Mouse (Mus musculus) MEL (cell line): ENCODE measurements at regions not wholly inside any gene's neighbourhood (a gene's known extent, or its start where the extent isn't known, plus 50 kb on each side); places are given as distances from the start of the nearest gene placed in this dataset.

ENCODE experiments used
- DNase-seq: peaks from one replicate; pipeline ENCODE4 v3.0.0; 2011; ENCODE audit warnings: low read depth, low spot score
- H3K27ac ChIP-seq: 2 replicates; pipeline ENCODE4 v1.5.1; 2012; ENCODE audit warnings: low read depth, mild to moderate bottlenecking, control low read depth, low read length, moderate library complexity; ENCODE audit not compliant: control insufficient read depth
- H3K27me3 ChIP-seq, 2 experiments: fragments of 150-350 bp in 1 of 2; sonication (generic) in 1 of 2; 2 replicates each; pipeline ENCODE4 v1.6.1; 2012; ENCODE audit warnings: low read length in 2 of 2, mild to moderate bottlenecking in 2 of 2, improper control_type of control experiment in 1 of 2, moderate library complexity in 1 of 2; ENCODE audit not compliant: insufficient read depth in 2 of 2, control insufficient read depth in 1 of 2
- H3K36me3 ChIP-seq, 2 experiments: 2 replicates each; pipeline ENCODE4 v1.6.1; 2012 to 2014; ENCODE audit warnings: low read length in 2 of 2, improper control_type of control experiment in 1 of 2, inconsistent platforms in 1 of 2, mild to moderate bottlenecking in 1 of 2; ENCODE audit not compliant: insufficient read depth in 2 of 2, control insufficient read depth in 1 of 2
- H3K4me1 ChIP-seq, 2 experiments: fragments of 150-350 bp in 1 of 2; sonication (generic) in 1 of 2; 2 replicates each; pipeline ENCODE4 v1.6.1; 2012; ENCODE audit warnings: low read length in 2 of 2, improper control_type of control experiment in 1 of 2, mild to moderate bottlenecking in 1 of 2; ENCODE audit not compliant: insufficient read depth in 2 of 2, control insufficient read depth in 1 of 2
- H3K4me3 ChIP-seq, 2 experiments: fragments of 150-350 bp in 1 of 2; sonication (generic) in 1 of 2; 2 replicates each; pipeline ENCODE4 v1.5.1; 2012; ENCODE audit warnings: low read depth in 2 of 2, low read length in 2 of 2, mild to moderate bottlenecking in 2 of 2, moderate library complexity in 2 of 2, control low read depth in 1 of 2, improper control_type of control experiment in 1 of 2; ENCODE audit not compliant: control insufficient read depth in 1 of 2, insufficient read depth in 1 of 2
- H3K79me2 ChIP-seq: 2 replicates; pipeline ENCODE4 v1.6.1; 2012; ENCODE audit warnings: mild to moderate bottlenecking, low read length, moderate library complexity; ENCODE audit not compliant: control insufficient read depth, poor library complexity, insufficient read depth
- H3K9ac ChIP-seq: 2 replicates; pipeline ENCODE4 v1.6.1; 2012; ENCODE audit warnings: low read depth, mild to moderate bottlenecking, control low read depth, low read length, moderate library complexity; ENCODE audit not compliant: control insufficient read depth, poor library complexity, severe bottlenecking
- H3K9me3 ChIP-seq: fragments of 150-350 bp; sonication (generic); replicated peaks from 2 replicates; pipeline ENCODE4 v1.6.1; 2012; ENCODE audit warnings: mild to moderate bottlenecking, low read length, improper control_type of control experiment, moderate library complexity; ENCODE audit not compliant: insufficient read depth
- CHD1 ChIP-seq: IDR thresholded peaks from 2 replicates; pipeline ENCODE4 v1.6.1; 2012; ENCODE audit warnings: low read depth, mild to moderate bottlenecking, inconsistent platforms, low read length, improper control_type of control experiment
- E2F4 ChIP-seq: IDR thresholded peaks from 2 replicates; pipeline ENCODE4 v1.6.1; 2011; ENCODE audit warnings: low read depth, low read length, improper control_type of control experiment, borderline replicate concordance
- GABPA ChIP-seq: IDR thresholded peaks from 2 replicates; pipeline ENCODE4 v1.6.1; 2012; ENCODE audit warnings: low read depth, mild to moderate bottlenecking, inconsistent platforms, low read length, improper control_type of control experiment, moderate library complexity
- MAZ ChIP-seq: IDR thresholded peaks from 2 replicates; pipeline ENCODE4 v1.6.1; 2012; ENCODE audit warnings: low read depth, mild to moderate bottlenecking, inconsistent platforms, low read length, improper control_type of control experiment
- MYB ChIP-seq: IDR thresholded peaks from 2 replicates; pipeline ENCODE4 v1.6.1; 2011; ENCODE audit warnings: mild to moderate bottlenecking, low read depth, low read length, improper control_type of control experiment
- NELFE ChIP-seq: IDR thresholded peaks from 2 replicates; pipeline ENCODE4 v1.6.1; 2011; ENCODE audit warnings: low read depth, low read length, improper control_type of control experiment
- POLR2A ChIP-seq, 2 experiments: IDR thresholded peaks; 2 replicates each; pipeline ENCODE4 v1.6.1; 2011 to 2012; ENCODE audit warnings: low read length in 2 of 2, mild to moderate bottlenecking in 2 of 2, control low read depth in 1 of 2, improper control_type of control experiment in 1 of 2, low read depth in 1 of 2, moderate library complexity in 1 of 2; ENCODE audit not compliant: control insufficient read depth in 1 of 2, insufficient read depth in 1 of 2, poor library complexity in 1 of 2
- RCOR1 ChIP-seq: IDR thresholded peaks from 2 replicates; pipeline ENCODE4 v1.6.1; 2012; ENCODE audit warnings: low read depth, mild to moderate bottlenecking, inconsistent platforms, low read length, improper control_type of control experiment
- TBP ChIP-seq: IDR thresholded peaks from 2 replicates; pipeline ENCODE4 v1.8.0; 2011; ENCODE audit warnings: low read depth, low read length, improper control_type of control experiment
- ZC3H11A ChIP-seq: IDR thresholded peaks from 2 replicates; pipeline ENCODE4 v1.6.1; 2012; ENCODE audit warnings: low read depth, mild to moderate bottlenecking, inconsistent platforms, low read length, improper control_type of control experiment
- ZNF384 ChIP-seq: IDR thresholded peaks from 2 replicates; pipeline ENCODE4 v1.6.1; 2012; ENCODE audit warnings: low read depth, mild to moderate bottlenecking, inconsistent platforms, low read length, improper control_type of control experiment

GRCm38 (mm10) chr7:40290166-40290565, 608.0 kb upstream of the Vstm2b start:
- Histone ChIP-seq H3K27ac (no peak overlapping the region), H3K27me3 (no peaks in the 10 kb centered on the region), H3K36me3 (no peaks in the 10 kb centered on the region), H3K9me3 (no peaks in the 10 kb centered on the region), H3K79me2 (no peaks in the 10 kb centered on the region), H3K4me3 (no peak overlapping the region), H3K9ac (no peak overlapping the region), H3K4me1 (no peaks in the 10 kb centered on the region)
- DNase-seq: no peak
- no peak for TF ChIP-seq CHD1
- no peak for TF ChIP-seq POLR2A (IDR thresholded peaks at IDR 0.05; ENCODE audit: control insufficient read depth in 1 of 2, insufficient read depth in 1 of 2, low read depth in 1 of 2, low read length in 2 of 2, poor library complexity in 1 of 2)
- TF ChIP-seq MYB: no peak
- no peak for TF ChIP-seq ZC3H11A
- no peak for TF ChIP-seq RCOR1

GRCm38 (mm10) chr7:40310558-40310957, 587.6 kb upstream of the Vstm2b start:
- H3K79me2 ChIP-seq: no peaks in the 10 kb centered on the region
- TF ChIP-seq MAZ (no peak), CHD1 (no peak)
- TF ChIP-seq, all 39 proteins: peak for 0
- DNase-seq: no peak

GRCm38 (mm10) chr7:40321171-40321570, 577.0 kb upstream of the Vstm2b start:
- no peaks in the 10 kb centered on the region for H3K79me2 ChIP-seq
- H3K27ac ChIP-seq: no peak overlapping the region
- no peak overlapping the region for H3K9ac ChIP-seq
- no peaks in the 10 kb centered on the region for H3K36me3 ChIP-seq
- H3K4me3 ChIP-seq: no peak overlapping the region
- H3K9me3 ChIP-seq: no peaks in the 10 kb centered on the region
- no peak for DNase-seq
- no peaks in the 10 kb centered on the region for H3K4me1 ChIP-seq
- TF ChIP-seq GABPA: no peak
- TF ChIP-seq NELFE: no peak
- no peak for TF ChIP-seq ZNF384
- TF ChIP-seq E2F4: no peak
- no peak for TF ChIP-seq TBP
- TF ChIP-seq MAZ: no peak
- H3K27me3 ChIP-seq: no peaks in the 10 kb centered on the region

More at GRCm38 (mm10) chr7:40310558-40310957, 587.6 kb upstream of the Vstm2b start:
- Histone ChIP-seq H3K9ac (no peak overlapping the region), H3K27me3 (no peaks in the 10 kb centered on the region), H3K4me3 (no peak overlapping the region), H3K4me1 (no peaks in the 10 kb centered on the region), H3K27ac (no peak overlapping the region), H3K9me3 (no peaks in the 10 kb centered on the region), H3K36me3 (no peaks in the 10 kb centered on the region)
